Mouse (Mus musculus) granulocyte monocyte progenitor cell, adult 5-6 weeks (primary cell): Measurements from ENCODE around the gene Minar1. TPM values are rescaled to one million over a fixed set of nuclear protein-coding genes. Genes with fewer than 3 reads are reported as not detected.

Experiments
- total RNA-seq, 2 experiments: library from RNA; stranded (forward) in 1 of 2; stranded (reverse) in 1 of 2; fragments of 200-712, 200-1000 nt in 1 of 2; fragments of >200 nt in 1 of 2; fragmentation: Nextera tagmentation in 1 of 2; gene quantifications; 2 replicates each; pipeline ENCODE4 v1.2.3; 2014 to 2017

Gene Minar1
- total RNA-seq, 2 experiments from 2014 or later = not detected

Other genes with a start within 250 kb of the Minar1 start
- gene Tmed3, start 81.9 kb upstream of the Minar1 start, total RNA-seq (2014; fragmentation: Nextera tagmentation) = 304 and 307 TPM in 2 replicates
- gene Tmed3, start 81.9 kb upstream of the Minar1 start, total RNA-seq (2017) = 239 and 283 TPM in 2 replicates
- gene Ankrd34c, start 115.3 kb upstream of the Minar1 start, total RNA-seq (2014; fragmentation: Nextera tagmentation) = not detected in 2 replicates
- gene Ankrd34c, start 115.3 kb upstream of the Minar1 start, total RNA-seq (2017) = not detected in 2 replicates